Mouse (Mus musculus) heart, postnatal 0 days (tissue): Measurements from ENCODE around the gene Dock8.

Experiments
- CTCF ChIP-seq: IDR thresholded peaks from 2 replicates; pipeline ENCODE4 v1.5.1; 2016; ENCODE audit warnings: antibody characterized with exemption, control low read depth, low read depth
- EP300 ChIP-seq: IDR thresholded peaks from 2 replicates; pipeline ENCODE4 v1.6.1; 2016; ENCODE audit warnings: antibody characterized with exemption, low read depth

DNA sequence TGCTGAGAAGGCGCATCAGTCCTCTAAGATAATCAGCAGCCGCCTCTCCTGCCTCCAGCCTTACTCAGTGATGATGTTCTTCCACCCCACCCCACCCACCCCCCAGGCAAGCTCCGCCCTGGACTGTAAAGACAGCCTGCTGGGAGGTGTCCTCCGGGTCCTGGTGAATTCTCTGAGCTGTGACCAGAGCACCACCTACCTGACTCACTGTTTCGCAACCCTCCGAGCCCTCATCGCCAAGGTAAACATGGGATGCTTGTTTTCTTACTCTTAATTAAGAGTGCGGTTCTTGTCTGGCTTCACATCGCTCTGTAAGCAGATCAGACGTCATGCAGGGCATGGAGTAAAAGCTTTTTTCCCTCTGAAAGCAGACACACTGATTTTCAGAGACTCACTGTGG is 172.1 kb downstream of the Dock8 start:
- TF ChIP-seq CTCF = no peak
- TF ChIP-seq EP300 = no peak
